In genomic region chr6:71357493-71357892, GRCm38 (mm10) we compare ENCODE assay signal across 12 mouse cellular contexts.
DNase-seq lines count a peak whose midpoint lies in the region.
"Had no signal": no experiment of that assay in that cellular context is flagged by ENCODE, and none has a peak within 500 bp of the region (broad histone marks: within the 10 kb centered on the region; RNA-seq: fewer than 3 reads in every experiment).

No protein-coding gene starts in this region.

- DNase-seq in CD8-positive naive resting alpha-beta T cell, adult 2 months (ENCODE audit: low read depth in 2 of 2, low spot score in 2 of 2) = peak; percentile 59 to 60
- DNase-seq in T-cell, adult 2 months (ENCODE audit: low spot score) = peak; percentile 68
- DNase-seq in thymus, postnatal 10 days (ENCODE audit: low spot score in 2 of 2) = peak; percentile 59 to 60
- DNase-seq in thymus, postnatal 4 days = peak; percentile 65
- no peak for DNase-seq in ovary, postnatal 36 days (ENCODE audit: low spot score)
- no peak for DNase-seq in kidney, adult 11 months
- DNase-seq: adrenal gland, postnatal 14 days; cerebellum, adult 11-12 months; cerebellum, adult 9-10 months; cerebellum, postnatal 25 days; gastrocnemius, postnatal 36 days; heart, adult 2 months had no signal

Comparison
In these comparisons a context has a peak if more than half of its experiments do, and no peak if none do; other contexts are left out.
1. DNase-seq: peak in CD8-positive naive resting alpha-beta T cell, adult 2 months (2 of 2), T-cell, adult 2 months (single experiment), thymus, postnatal 10 days (2 of 2) and thymus, postnatal 4 days (single experiment); none in ovary, postnatal 36 days (single experiment) and kidney, adult 11 months (single experiment).